Mouse (Mus musculus) embryonic facial prominence, embryonic 15.5 days (tissue): ENCODE measurements at regions not wholly inside any gene's neighbourhood (a gene's known extent, or its start where the extent isn't known, plus 50 kb on each side); places are given as distances from the start of the nearest gene placed in this dataset.
A peak's percentile ranks its signal among the peaks of the same experiment; 100 is the strongest.

Source experiments
- ATAC-seq: fragments of 200-750 bp; cut with Nextera tagmentation; 2 replicates; pipeline ENCODE4 v1.8.0; 2017; ENCODE audit warnings: low read depth, moderate TSS enrichment; ENCODE audit not compliant: insufficient number of reproducible peaks, low FRiP score, low TSS enrichment
- H3K27ac ChIP-seq: fragments of 300-500 bp; sonication (generic); replicated peaks from 2 replicates; pipeline ENCODE4 v1.5.1; 2015; ENCODE audit warnings: mild to moderate bottlenecking, inconsistent platforms
- H3K27me3 ChIP-seq: fragments of 300-500 bp; sonication (generic); 2 replicates; pipeline ENCODE4 v1.6.1; 2015; ENCODE audit warnings: inconsistent platforms
- H3K36me3 ChIP-seq: fragments of 300-500 bp; sonication (generic); 2 replicates; pipeline ENCODE4 v1.6.1; 2015; ENCODE audit warnings: mild to moderate bottlenecking, inconsistent platforms
- H3K4me1 ChIP-seq: fragments of 300-500 bp; sonication (generic); 2 replicates; pipeline ENCODE4 v1.6.1; 2015; ENCODE audit warnings: inconsistent platforms
- H3K4me2 ChIP-seq: fragments of 300-500 bp; sonication (generic); replicated peaks from 2 replicates; pipeline ENCODE4 v1.6.1; 2015; ENCODE audit warnings: mild to moderate bottlenecking, inconsistent platforms
- H3K4me3 ChIP-seq: fragments of 300-500 bp; sonication (generic); replicated peaks from 2 replicates; pipeline ENCODE4 v1.5.1; 2015; ENCODE audit warnings: mild to moderate bottlenecking, inconsistent platforms
- H3K9ac ChIP-seq: fragments of 300-500 bp; sonication (generic); 2 replicates; pipeline ENCODE4 v1.6.1; 2015; ENCODE audit warnings: inconsistent platforms
- H3K9me3 ChIP-seq: fragments of 300-500 bp; sonication (generic); replicated peaks from 2 replicates; pipeline ENCODE4 v1.6.1; 2016; ENCODE audit warnings: inconsistent platforms
- WGBS: fragments of 180-500 bp; shearing (Covaris S2); methylation state at CpG from one replicate; pipeline ENCODE4 v1.1.7; 2015; 5-methylcytosine and 5-hydroxymethylcytosine counted together

- Histone ChIP-seq H3K27ac (no peak overlapping the region), H3K27me3 (no peaks in the 10 kb centered on the region), H3K4me3 (no peak overlapping the region), H3K4me2 (no peak overlapping the region), H3K36me3 (no peaks in the 10 kb centered on the region), H3K9ac (no peak overlapping the region), H3K9me3 (no peaks in the 10 kb centered on the region), H3K4me1 (no peaks in the 10 kb centered on the region)
- no peak for ATAC-seq
Observed at GRCm38 (mm10) chr14:103458340-103458739, 54.8 kb upstream of the Scel start.

GRCm38 (mm10) chr14:103456106-103456505 is 57.0 kb upstream of the Scel start:
- Histone ChIP-seq H3K36me3 (no peaks in the 10 kb centered on the region), H3K4me1 (no peaks in the 10 kb centered on the region), H3K4me2 (no peak overlapping the region), H3K9me3 (no peaks in the 10 kb centered on the region), H3K9ac (no peak overlapping the region), H3K4me3 (no peak overlapping the region), H3K27me3 (no peaks in the 10 kb centered on the region), H3K27ac (no peak overlapping the region)
- no peak for ATAC-seq
- WGBS, result 63% methylated on average over 1 of the region's 1 CpGs

GRCm38 (mm10) chr14:103450756-103451155 is 62.4 kb upstream of the Scel start:
- no peaks in the 10 kb centered on the region for H3K9me3 ChIP-seq
- ATAC-seq, result no peak
- no peak overlapping the region for H3K4me2 ChIP-seq
- 86% methylated on average over 6 of the region's 6 CpGs for WGBS
- H3K4me3 ChIP-seq, result no peak overlapping the region
- no peak overlapping the region for H3K27ac ChIP-seq
- H3K9ac ChIP-seq, result no peak overlapping the region
- no peaks in the 10 kb centered on the region for H3K27me3 ChIP-seq
- H3K36me3 ChIP-seq, result no peaks in the 10 kb centered on the region
- no peaks in the 10 kb centered on the region for H3K4me1 ChIP-seq

- Histone ChIP-seq H3K27ac (no peak overlapping the region), H3K9ac (no peak overlapping the region), H3K4me3 (no peak overlapping the region), H3K36me3 (no peaks in the 10 kb centered on the region), H3K9me3 (no peaks in the 10 kb centered on the region), H3K4me2 (no peak overlapping the region), H3K27me3 (no peaks in the 10 kb centered on the region), H3K4me1 (no peaks in the 10 kb centered on the region)
- WGBS, result 75% methylated on average over 5 of the region's 5 CpGs
- no peak for ATAC-seq
Observed at GRCm38 (mm10) chr14:103449447-103449846, 63.7 kb upstream of the Scel start.

- H3K9me3 ChIP-seq, result no peaks in the 10 kb centered on the region
- H3K27ac ChIP-seq, result no peak overlapping the region
- WGBS, result 73% methylated on average over 7 of the region's 7 CpGs
- H3K36me3 ChIP-seq, result no peaks in the 10 kb centered on the region
- H3K4me2 ChIP-seq, result no peak overlapping the region
- no peak overlapping the region for H3K4me3 ChIP-seq
- no peak for ATAC-seq
- H3K4me1 ChIP-seq, result no peaks in the 10 kb centered on the region
- no peaks in the 10 kb centered on the region for H3K27me3 ChIP-seq
- H3K9ac ChIP-seq, result no peak overlapping the region
Observed at GRCm38 (mm10) chr14:103449033-103449432, 64.1 kb upstream of the Scel start.

GRCm38 (mm10) chr14:103446671-103447070 is 66.5 kb upstream of the Scel start:
- Histone ChIP-seq H3K9me3 (no peaks in the 10 kb centered on the region), H3K27ac (no peak overlapping the region), H3K36me3 (no peaks in the 10 kb centered on the region), H3K4me3 (no peak overlapping the region), H3K4me1 (no peaks in the 10 kb centered on the region), H3K9ac (no peak overlapping the region), H3K27me3 (no peaks in the 10 kb centered on the region), H3K4me2 (no peak overlapping the region)
- ATAC-seq, result peak; percentile 57; the same call in 1 of the 2 replicates
- 53% methylated on average over 2 of the region's 2 CpGs for WGBS

- no peaks in the 10 kb centered on the region for H3K27me3 ChIP-seq
Observed at GRCm38 (mm10) chr14:103441454-103442065, 71.6 kb upstream of the Scel start.

GRCm38 (mm10) chr14:103440243-103440642 is 72.9 kb upstream of the Scel start:
- no peaks in the 10 kb centered on the region for H3K4me1 ChIP-seq
- H3K36me3 ChIP-seq, result no peaks in the 10 kb centered on the region
- H3K27me3 ChIP-seq, result no peaks in the 10 kb centered on the region
- H3K9me3 ChIP-seq, result no peaks in the 10 kb centered on the region
- no peak for ATAC-seq
- 51% methylated on average over 8 of the region's 8 CpGs for WGBS
- H3K4me2 ChIP-seq, result no peak overlapping the region
- H3K9ac ChIP-seq, result no peak overlapping the region
- no peak overlapping the region for H3K4me3 ChIP-seq
- H3K27ac ChIP-seq, result no peak overlapping the region

More at GRCm38 (mm10) chr14:103441454-103442065, 71.6 kb upstream of the Scel start:
- Histone ChIP-seq H3K4me1 (no peaks in the 10 kb centered on the region), H3K27ac (no peak overlapping the region), H3K4me2 (no peak overlapping the region), H3K9ac (no peak overlapping the region), H3K4me3 (no peak overlapping the region), H3K36me3 (no peaks in the 10 kb centered on the region), H3K9me3 (no peaks in the 10 kb centered on the region)
- ATAC-seq, result no peak
- WGBS, result 77% methylated on average over 15 of the region's 15 CpGs

- ATAC-seq, result no peak
- Histone ChIP-seq H3K9me3 (no peaks in the 10 kb centered on the region), H3K9ac (no peak overlapping the region), H3K4me1 (no peaks in the 10 kb centered on the region), H3K36me3 (no peaks in the 10 kb centered on the region), H3K27ac (no peak overlapping the region), H3K27me3 (no peaks in the 10 kb centered on the region), H3K4me2 (no peak overlapping the region), H3K4me3 (no peak overlapping the region)
- 59% methylated on average over 4 of the region's 4 CpGs for WGBS
Observed at GRCm38 (mm10) chr14:103434218-103434617, 78.9 kb upstream of the Scel start.

GRCm38 (mm10) chr14:103433106-103433505 is 80.0 kb upstream of the Scel start:
- H3K9ac ChIP-seq, result no peak overlapping the region
- ATAC-seq, result no peak
- H3K4me2 ChIP-seq, result no peak overlapping the region
- WGBS, result 81% methylated on average over 3 of the region's 3 CpGs
- no peaks in the 10 kb centered on the region for H3K4me1 ChIP-seq
- H3K27ac ChIP-seq, result no peak overlapping the region
- no peaks in the 10 kb centered on the region for H3K9me3 ChIP-seq
- no peaks in the 10 kb centered on the region for H3K27me3 ChIP-seq
- no peaks in the 10 kb centered on the region for H3K36me3 ChIP-seq
- H3K4me3 ChIP-seq, result no peak overlapping the region

GRCm38 (mm10) chr14:103427873-103428272 is 81.3 kb upstream of the Mycbp2 start:
- no peaks in the 10 kb centered on the region for H3K36me3 ChIP-seq
- ATAC-seq, result no peak
- WGBS, result 63% methylated on average over 2 of the region's 2 CpGs
- H3K4me3 ChIP-seq, result no peak overlapping the region
- H3K27ac ChIP-seq, result no peak overlapping the region
- H3K4me2 ChIP-seq, result no peak overlapping the region
- H3K9me3 ChIP-seq, result no peaks in the 10 kb centered on the region
- 0 out of 2 replicates have a peak, but pooled peaks cover 3% of the 10 kb centered on the region for H3K27me3 ChIP-seq
- no peaks in the 10 kb centered on the region for H3K4me1 ChIP-seq
- no peak overlapping the region for H3K9ac ChIP-seq

- 0 out of 2 replicates have a peak, but pooled peaks cover 3% of the 10 kb centered on the region for H3K27me3 ChIP-seq
- peak overlapping the region; percentile 44; the same call in 1 of the 2 replicates for H3K27ac ChIP-seq
- H3K9ac ChIP-seq, result no peak overlapping the region
- H3K4me1 ChIP-seq, result peaks cover 8% of the 10 kb centered on the region; the same call in 1 of the 2 replicates
- H3K36me3 ChIP-seq, result no peaks in the 10 kb centered on the region
- 21% methylated on average over 10 of the region's 10 CpGs for WGBS
- H3K4me2 ChIP-seq, result peak overlapping the region; percentile 46
- ATAC-seq, result peak; percentile 79
- no peaks in the 10 kb centered on the region for H3K9me3 ChIP-seq
- peak overlapping the region; percentile 26 for H3K4me3 ChIP-seq
Observed at GRCm38 (mm10) chr14:103421305-103421822, 74.8 kb upstream of the Mycbp2 start.
